Mouse (Mus musculus): Measurements from ENCODE around the gene Ttc41. TPM values are rescaled to one million over a fixed set of nuclear protein-coding genes. Genes with fewer than 3 reads are reported as not detected.

The Ttc41 gene
- polyA plus RNA-seq, 1 experiment: 2.1 TPM

- no peak for DNase-seq (ENCODE audit: low read depth)
These were observed 119.3 kb downstream of the Ttc41 start for GRCm38 (mm10) chr10:86824871-86825270.

DNA sequence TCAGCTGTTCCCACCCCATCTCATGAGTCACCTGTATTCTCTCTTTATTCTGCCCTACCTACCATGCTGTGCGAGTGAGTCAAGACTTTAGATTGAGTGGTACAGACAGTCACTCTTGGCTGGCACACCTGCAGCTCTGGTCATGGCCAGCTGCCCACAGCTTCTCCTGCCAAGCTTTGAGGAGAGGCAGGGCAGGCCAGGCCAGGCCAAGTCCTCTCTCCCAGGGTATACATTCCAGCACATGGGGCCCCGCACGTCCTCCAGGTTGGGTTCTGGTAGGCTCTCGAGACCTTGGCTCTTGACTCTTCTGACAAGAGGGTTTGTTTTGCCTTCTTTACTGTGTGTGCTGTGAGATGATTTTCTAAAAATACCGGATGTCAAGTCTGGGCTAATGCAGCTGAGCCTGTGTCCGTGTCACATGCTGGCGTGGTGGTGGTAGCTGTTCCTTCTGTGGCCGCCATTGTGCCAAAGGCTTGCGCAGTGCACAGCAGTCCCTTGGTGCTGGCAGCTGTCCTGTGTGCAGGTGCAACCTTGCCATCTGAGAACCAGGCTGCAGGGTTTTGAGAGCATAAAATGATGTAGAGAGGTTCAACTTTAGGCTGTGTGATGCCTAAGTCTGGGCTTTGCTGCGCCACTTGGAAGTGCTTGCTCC lies 120.4 kb downstream of the Ttc41 start:
- DNase-seq (ENCODE audit: low read depth): no peak

Other genes starting within 250 kb of the Ttc41 start
- gene Syn3, start 206.9 kb upstream of the Ttc41 start, polyA plus RNA-seq (2012; rRNA removed): 1.5 and 2.2 TPM in 2 replicates
- gene Hsp90b1, start 302 bp upstream of the Ttc41 start, polyA plus RNA-seq (2012; rRNA removed): 119 and 246 TPM in 2 replicates
- not detected in 2 replicates for gene Gm49358, start 58.2 kb downstream of the Ttc41 start, polyA plus RNA-seq (2012; rRNA removed)
- gene Nt5dc3, start 73.2 kb downstream of the Ttc41 start, polyA plus RNA-seq (2012; rRNA removed): 15.5 and 19.5 TPM in 2 replicates

Measured in gonadal fat pad, adult 2 months (tissue).